Mouse (Mus musculus): ENCODE results near the gene Mrtfb. TPM values are rescaled to one million over a fixed set of nuclear protein-coding genes. Genes with fewer than 3 reads are reported as not detected.

The Mrtfb gene
- total RNA-seq, 2 experiments from 2014 or later = 17.8 to 23.0 TPM

DNA sequence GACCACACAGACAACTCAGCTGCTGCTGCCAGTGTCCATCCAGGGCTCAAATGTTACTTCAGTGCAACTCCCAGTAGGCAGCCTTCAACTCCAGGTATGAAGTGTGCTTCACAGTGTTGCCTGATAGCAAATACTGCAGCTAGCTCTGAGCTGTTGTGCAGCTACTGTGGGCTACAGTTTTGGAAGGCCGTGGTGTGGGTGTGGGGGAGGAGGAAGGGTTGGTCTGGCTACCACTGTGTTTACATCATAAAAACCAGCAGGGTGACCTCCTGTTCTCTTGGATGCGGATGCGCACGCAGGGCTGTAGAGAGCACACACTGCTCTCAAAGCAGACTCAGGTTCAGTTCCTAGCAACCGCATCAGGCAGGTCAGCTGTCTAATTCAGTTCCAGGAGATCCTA, 145.3 kb downstream of the Mrtfb start:
- no peak for DNase-seq

- DNase-seq = no peak
These were observed 148.4 kb downstream of the Mrtfb start for GRCm38 (mm10) chr16:13404656-13405055.

- DNase-seq = no peak
These were observed 149.1 kb downstream of the Mrtfb start for GRCm38 (mm10) chr16:13405403-13405802.

GRCm38 (mm10) chr16:13409530-13410163, 153.4 kb downstream of the Mrtfb start:
- DNase-seq = peak; percentile 67 to 81

DNA sequence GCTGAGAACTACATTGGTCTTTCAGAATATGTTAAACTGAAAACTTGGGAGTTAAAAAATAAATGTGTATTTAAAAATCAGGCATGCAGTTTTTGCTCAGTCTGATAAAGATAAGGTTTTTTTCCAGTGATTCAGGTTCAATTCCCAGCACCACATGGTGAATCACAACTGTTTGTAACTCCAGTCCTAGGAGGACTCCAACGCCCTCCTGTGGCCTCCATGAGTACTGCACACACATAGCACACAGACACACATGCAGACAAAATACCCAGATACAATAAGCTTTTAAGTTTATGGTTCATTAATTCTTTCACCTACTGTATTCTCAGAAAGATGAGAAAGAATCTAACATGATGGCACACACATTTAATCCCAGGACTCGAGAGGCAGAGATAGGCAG, 154.5 kb downstream of the Mrtfb start:
- no peak for DNase-seq

DNA sequence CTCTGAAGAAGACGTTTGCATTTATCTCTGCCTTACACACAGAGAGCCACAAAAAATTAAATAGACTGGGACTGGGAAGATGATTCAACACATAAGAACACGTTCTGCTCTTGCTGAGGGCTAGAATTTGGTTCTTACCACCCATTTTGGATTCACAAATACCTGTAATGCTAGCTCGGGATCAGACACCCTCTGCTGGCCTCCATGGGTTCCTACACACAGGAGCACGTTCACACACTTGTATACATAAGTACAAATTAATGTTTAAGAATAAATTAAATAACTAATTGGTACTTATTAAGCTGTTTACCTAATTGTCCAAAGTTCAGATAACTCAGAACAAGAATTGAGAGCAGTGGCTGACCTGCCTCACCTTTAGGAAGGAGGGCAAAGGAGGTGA, 155.2 kb downstream of the Mrtfb start:
- DNase-seq = no peak

GRCm38 (mm10) chr16:13414566-13414965, 158.3 kb downstream of the Mrtfb start:
- peak; percentile 48 to 60 for DNase-seq

DNA sequence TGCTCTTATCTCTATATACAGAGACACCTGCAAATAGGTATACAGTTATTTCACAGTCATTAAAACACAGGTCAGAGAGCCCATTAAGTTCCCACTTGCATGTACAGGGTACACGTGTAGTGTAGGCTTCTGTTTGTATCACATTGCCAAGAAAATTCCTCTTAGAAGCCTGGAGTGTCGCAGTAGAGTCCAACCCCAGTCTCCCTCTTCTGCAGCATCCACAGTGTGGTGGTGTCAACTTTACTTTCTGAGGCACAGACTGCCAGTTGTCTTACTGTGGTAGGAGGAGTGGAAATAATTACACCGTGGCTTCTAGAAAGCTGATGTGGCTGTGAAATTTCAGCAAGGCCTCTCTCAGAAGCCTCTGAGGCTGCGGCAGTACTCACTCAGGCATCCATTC, 158.7 kb downstream of the Mrtfb start:
- DNase-seq = no peak

DNA sequence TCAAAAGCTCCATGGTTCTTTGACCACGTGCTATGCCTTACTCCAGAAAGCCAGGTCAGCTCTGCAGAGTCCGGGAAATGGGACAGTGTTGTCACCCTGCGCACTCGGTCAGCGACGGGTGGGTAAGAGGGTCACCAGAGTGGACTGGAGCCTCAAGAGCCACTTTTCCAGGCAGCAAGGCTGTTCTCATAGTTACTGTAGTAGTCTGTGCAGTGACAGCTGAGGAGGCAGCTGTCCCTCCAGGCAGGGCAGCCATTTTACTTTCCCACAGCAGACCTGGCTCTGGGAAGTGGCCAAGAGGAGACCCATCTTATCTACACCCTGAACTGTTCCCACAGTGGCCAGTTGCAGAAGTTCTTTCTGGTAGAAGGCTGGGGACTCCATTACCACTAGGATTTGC, 159.2 kb downstream of the Mrtfb start:
- peak in 1 of 2 experiments; percentile 12 for DNase-seq

DNA sequence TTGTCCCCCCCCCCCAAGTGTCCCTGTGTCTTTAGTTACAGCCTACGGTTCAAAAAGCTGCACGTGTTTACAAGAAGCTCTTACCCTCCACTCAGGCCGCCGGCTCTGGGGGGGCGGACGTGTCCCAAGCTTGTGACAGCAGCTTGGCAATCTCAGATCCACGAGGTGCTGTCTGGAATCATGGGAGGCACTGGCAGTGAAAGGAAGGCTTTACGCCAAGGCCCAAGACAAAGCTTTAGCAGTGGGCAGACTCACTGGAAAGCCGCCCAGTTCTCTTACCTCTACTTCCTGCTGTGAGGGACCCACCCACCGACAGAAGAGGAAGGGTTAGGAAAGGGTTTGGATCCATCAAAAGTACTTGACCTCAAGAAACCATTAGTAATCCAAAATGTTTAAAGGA, 160.2 kb downstream of the Mrtfb start:
- peak; percentile 79 to 84 for DNase-seq

GRCm38 (mm10) chr16:13417904-13418303, 161.6 kb downstream of the Mrtfb start:
- no peak for DNase-seq

DNA sequence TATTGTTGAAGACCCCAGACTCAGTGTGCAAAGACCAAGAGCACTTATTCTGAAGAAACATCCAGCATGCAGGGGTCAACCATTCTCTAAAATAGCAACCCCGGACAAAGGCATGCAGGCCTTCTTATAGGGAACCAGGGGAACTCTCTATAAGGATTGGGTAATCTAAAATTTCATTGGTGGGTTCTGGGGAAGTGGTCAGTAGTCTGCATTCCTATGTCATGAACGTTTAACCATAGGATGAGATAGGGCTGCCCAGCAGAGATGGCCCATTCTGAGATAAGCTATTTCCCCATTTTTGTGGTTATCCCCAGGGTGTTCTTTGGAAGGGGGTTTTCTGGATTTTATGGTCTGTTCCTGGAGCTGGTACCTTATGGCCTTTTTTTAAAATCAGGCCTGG, 163.5 kb downstream of the Mrtfb start:
- DNase-seq = no peak

GRCm38 (mm10) chr16:13422522-13422921, 166.2 kb downstream of the Mrtfb start:
- no peak for DNase-seq

GRCm38 (mm10) chr16:13423587-13424355, 167.5 kb downstream of the Mrtfb start:
- DNase-seq = no peak

DNA sequence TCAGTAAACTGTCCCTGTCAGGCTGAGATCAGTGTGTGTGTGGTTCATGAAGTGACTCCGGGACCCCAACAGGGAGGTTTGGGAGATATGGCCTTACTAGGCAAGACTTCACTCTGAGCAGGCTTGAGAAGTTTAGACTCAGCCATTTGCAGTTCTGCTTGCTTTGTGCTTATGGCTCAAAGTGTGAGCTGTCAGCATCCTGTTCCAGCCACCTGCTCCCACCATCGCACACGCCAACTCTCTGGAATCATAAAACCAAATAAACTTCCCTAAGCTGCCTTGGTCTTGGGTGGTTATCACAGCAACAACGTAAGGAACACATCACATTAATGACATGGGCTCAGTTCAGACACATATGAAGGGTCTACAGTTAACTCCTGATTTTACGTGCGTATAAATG, 169.5 kb downstream of the Mrtfb start:
- no peak for DNase-seq

DNA sequence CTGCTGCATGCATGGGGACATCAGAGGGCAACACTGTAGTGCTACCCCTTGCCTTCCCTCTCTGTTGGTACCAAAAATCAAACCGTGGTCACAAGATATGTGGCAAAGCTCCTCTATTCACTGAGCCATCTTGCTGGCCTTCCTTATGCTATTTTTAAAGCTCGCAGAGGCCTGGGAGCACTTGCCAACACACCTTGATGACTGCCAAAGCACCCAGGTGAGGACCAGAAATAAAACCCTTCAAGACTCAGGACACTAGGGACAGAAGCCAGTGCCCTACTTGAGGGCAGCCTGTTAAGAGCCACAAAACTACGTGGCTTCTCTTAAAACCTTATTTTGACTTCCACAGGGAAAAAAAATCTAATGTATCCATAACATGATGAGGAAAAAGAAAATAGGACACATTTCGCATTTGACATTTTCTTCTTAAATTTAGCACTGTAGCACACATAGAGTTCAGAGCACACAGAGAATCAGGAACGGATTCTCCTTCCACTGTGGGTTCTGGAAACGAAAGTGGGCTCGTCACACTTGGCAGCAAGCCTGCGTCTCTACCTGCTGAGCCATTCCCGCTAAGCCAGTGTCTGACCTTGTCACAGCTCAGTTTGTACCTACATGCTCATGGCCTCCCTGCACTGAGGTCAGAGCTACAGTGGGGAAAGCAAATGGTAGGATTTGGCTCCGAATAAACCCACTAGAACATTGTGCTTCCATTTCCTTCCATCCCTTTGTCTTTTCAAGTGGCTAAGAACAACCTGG, 170.7 kb downstream of the Mrtfb start:
- DNase-seq = no peak

DNA sequence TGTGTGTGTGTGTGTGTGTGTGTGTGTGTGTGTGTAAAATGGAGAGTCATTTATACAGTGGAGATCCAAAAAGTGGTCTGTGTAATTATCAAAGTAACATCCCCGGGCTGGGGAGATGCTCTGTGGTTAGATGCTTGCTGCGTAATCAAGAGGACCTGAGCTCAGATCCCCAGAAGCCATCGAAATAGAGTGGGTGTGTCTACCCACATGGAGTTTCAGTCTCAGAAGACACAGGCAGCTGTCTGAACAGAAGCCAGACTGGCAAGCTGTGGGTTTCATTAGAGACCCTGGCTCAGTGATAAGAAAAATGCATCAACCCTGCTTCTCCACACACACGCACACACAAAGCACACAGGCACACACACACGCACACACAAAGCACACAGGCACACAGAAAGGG, 171.8 kb downstream of the Mrtfb start:
- DNase-seq = no peak

DNA sequence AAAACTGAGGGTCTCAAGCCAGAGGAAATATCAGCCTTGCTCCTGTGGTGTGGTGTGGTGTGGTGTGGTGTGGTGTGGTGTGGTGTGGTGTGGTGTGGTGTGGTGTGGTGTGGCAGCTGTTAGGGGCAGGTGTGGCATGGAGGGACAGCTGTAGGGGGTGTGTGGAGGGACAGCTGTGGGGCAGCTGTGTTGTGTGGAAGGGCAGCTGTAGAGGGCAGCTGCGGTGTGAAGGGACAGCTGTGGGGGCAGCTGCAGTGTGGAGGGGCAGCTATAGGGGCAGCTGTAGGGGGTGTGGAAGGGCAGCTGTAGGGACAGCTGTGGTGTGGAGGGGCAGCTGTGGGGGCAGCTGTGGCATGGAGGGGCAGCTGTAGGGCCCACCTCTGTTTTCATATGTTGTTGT, 172.5 kb downstream of the Mrtfb start:
- DNase-seq = no peak

DNA sequence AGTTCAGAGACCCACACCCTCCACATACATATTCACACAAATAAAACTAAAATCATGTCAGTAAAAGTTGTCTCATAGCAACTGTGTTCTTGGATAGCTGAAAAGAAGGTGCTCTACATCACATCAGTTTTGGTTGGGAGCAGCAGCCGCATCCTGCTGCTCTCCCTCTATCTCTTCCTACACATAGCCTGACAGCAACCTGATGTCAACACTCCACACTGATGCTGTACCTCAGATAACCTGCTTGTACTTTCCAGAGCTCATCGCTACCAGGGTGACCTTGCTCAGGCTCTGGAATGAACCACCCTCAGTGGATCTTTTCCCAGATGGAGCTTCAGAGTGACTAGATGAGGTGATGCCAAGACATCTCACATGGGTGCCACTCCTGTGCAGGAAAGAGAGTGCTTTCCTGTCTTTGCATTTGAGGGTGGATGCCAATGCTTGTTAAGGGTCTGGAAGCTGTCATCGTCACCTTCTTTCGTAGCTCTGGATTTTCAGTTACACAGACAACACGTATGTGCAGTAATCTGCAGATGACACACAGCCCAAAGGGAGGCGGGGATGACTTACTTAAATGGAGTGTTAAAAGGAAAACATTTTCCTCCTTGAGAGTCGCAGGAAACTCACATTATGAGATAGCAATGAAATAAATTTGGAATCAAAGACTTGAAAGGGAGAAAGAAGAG, 173.8 kb downstream of the Mrtfb start:
- DNase-seq = no peak

DNA sequence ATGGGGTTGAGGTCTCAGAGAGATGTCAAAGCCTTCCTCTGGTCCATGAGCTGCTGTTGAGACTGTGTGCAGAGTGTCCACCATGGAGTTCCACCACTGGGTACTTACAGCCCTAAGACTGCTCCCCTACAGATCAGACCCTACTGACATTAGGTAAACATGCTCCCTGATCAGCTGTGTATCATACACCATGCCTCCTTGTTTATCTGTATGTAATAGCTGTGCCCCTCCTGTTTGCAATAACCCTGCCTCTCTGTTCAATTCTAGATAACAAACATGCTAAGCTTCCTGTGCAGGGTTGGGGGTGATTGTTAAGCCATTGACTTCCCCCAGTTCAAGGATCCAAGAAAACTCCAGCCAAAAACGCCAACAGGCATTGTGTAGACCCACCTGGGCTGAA, 174.7 kb downstream of the Mrtfb start:
- no peak for DNase-seq

GRCm38 (mm10) chr16:13435627-13436026, 179.3 kb downstream of the Mrtfb start:
- no peak for DNase-seq

DNA sequence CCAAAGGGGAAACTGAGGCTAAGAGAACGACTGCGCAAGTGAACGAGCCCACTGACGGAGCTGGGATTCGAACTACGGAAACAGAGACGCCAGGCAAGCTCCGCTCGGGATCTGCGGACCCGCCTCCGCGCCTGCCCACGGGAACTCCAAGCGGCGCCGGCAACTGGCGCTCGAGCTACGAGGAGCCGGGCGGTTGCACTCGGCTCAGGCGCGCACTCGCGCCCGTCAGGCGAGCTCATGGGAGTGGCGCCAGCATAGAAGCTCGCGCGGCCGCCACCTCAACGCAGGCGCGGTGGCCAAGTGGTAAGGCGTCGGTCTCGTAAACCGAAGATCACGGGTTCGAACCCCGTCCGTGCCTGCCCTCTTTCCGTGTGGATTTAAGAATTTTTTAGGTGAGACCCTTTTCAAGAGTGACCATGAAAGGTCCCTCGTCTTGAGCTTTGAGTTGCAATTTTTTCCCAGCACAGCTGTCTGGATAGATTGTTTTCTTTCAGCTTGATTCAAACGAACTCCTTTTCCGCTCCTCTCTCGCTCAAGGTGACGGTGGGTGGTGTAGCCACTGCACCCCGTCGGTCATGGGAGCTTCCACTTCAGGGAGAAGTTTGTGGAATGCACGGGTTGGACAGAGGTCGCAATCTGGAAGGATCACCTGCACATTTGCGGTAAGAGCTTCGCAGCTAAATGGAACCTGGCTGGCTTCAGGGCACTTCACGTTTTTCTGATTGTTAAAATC, 180.9 kb downstream of the Mrtfb start:
- peak; percentile 98 for DNase-seq

All from heart, adult 18-20 months (tissue).